Mouse (Mus musculus) lung, postnatal 0 days (tissue): ENCODE results near the gene Mosmo. TPM values are rescaled to one million over a fixed set of nuclear protein-coding genes. Genes with fewer than 3 reads are reported as not detected.

Source experiments
- ATAC-seq: fragments of 200-750 bp; cut with Nextera tagmentation; 2 replicates; pipeline ENCODE4 v1.8.0; 2017; ENCODE audit warnings: moderate library complexity
- DNase-seq: peaks from one replicate; pipeline ENCODE4 v3.0.0-alpha.2; 2016; ENCODE audit warnings: low spot score
- H3K27ac ChIP-seq: fragments of 300-500 bp; sonication (generic); 2 replicates; pipeline ENCODE4 v1.5.1; 2014; ENCODE audit warnings: antibody characterized with exemption, mild to moderate bottlenecking, low read length, mixed read lengths
- H3K27me3 ChIP-seq: fragments of 300-500 bp; sonication (generic); replicated peaks from 2 replicates; pipeline ENCODE4 v1.6.1; 2014; ENCODE audit warnings: low read length, mixed read lengths; ENCODE audit not compliant: insufficient read depth
- H3K36me3 ChIP-seq: fragments of 300-500 bp; sonication (generic); 2 replicates; pipeline ENCODE4 v1.6.1; 2014; ENCODE audit warnings: low read length, mixed read lengths; ENCODE audit not compliant: insufficient read depth
- H3K4me1 ChIP-seq: fragments of 300-500 bp; sonication (generic); 2 replicates; pipeline ENCODE4 v1.6.1; 2014; ENCODE audit warnings: antibody characterized with exemption, low read depth, low read length, mixed read lengths; ENCODE audit not compliant: insufficient read depth
- H3K4me2 ChIP-seq: fragments of 300-500 bp; sonication (generic); replicated peaks from 2 replicates; pipeline ENCODE4 v1.6.1; 2014; ENCODE audit warnings: low read depth, mild to moderate bottlenecking, low read length, moderate library complexity, mixed read lengths
- H3K4me3 ChIP-seq: fragments of 300-500 bp; sonication (generic); 2 replicates; pipeline ENCODE4 v1.5.1; 2014; ENCODE audit warnings: low read depth, low read length
- H3K9ac ChIP-seq: fragments of 300-500 bp; sonication (generic); replicated peaks from 2 replicates; pipeline ENCODE4 v1.6.1; 2014; ENCODE audit warnings: low read depth, mild to moderate bottlenecking
- H3K9me3 ChIP-seq: fragments of 300-500 bp; sonication (generic); 2 replicates; pipeline ENCODE4 v1.6.1; 2016; ENCODE audit warnings: low read length, mixed read lengths
- CTCF ChIP-seq: IDR thresholded peaks from 2 replicates; pipeline ENCODE4 v1.5.1; 2016; ENCODE audit warnings: antibody characterized with exemption, mild to moderate bottlenecking
- EP300 ChIP-seq: IDR thresholded peaks from 2 replicates; pipeline ENCODE4 v1.6.1; 2016; ENCODE audit warnings: antibody characterized with exemption, mild to moderate bottlenecking, control low read depth
- WGBS: fragments of 180-500 bp; shearing (Covaris S2); extraction: QIAGEN DNeasy Blood & Tissue Kit; methylation state at CpG from one replicate; pipeline ENCODE4 v1.1.7; 2014; 5-methylcytosine and 5-hydroxymethylcytosine counted together
- polyA plus RNA-seq: library from polyadenylated mRNA; unstranded; fragments of >200 nt; fragmentation: Nextera tagmentation; extraction: Ambion mirVana; gene quantifications from 2 replicates; pipeline ENCODE4 v1.2.1, GENCODE M21; 2015

Gene Mosmo
- polyA plus RNA-seq, 1 experiment from 2014 or later: 13.1 TPM

- 72% methylated on average over 5 of the region's 5 CpGs for WGBS
- no peak overlapping the region for H3K4me2 ChIP-seq
- H3K9me3 ChIP-seq: no peaks in the 10 kb centered on the region
- H3K4me3 ChIP-seq: no peak overlapping the region
- ATAC-seq (no peak), DNase-seq (no peak)
- no peaks in the 10 kb centered on the region for H3K36me3 ChIP-seq
- H3K27ac ChIP-seq: peak overlapping the region; percentile 26; the same call in 1 of the 2 replicates
- H3K27me3 ChIP-seq: no peaks in the 10 kb centered on the region
- TF ChIP-seq EP300 (no peak), CTCF (no peak)
- no peak overlapping the region for H3K9ac ChIP-seq
- no peaks in the 10 kb centered on the region for H3K4me1 ChIP-seq
Observed at GRCm38 (mm10) chr7:120746821-120747220, 69.4 kb downstream of the Mosmo start.

- ATAC-seq: no peak
- Histone ChIP-seq H3K9me3 (no peaks in the 10 kb centered on the region), H3K27ac (no peak overlapping the region), H3K27me3 (no peaks in the 10 kb centered on the region), H3K36me3 (no peaks in the 10 kb centered on the region), H3K4me2 (no peak overlapping the region), H3K4me3 (no peak overlapping the region), H3K9ac (no peak overlapping the region), H3K4me1 (no peaks in the 10 kb centered on the region)
- DNase-seq: no peak
- no peak for TF ChIP-seq CTCF
- no peak for TF ChIP-seq EP300
Observed at GRCm38 (mm10) chr7:120748478-120748877, 71.1 kb downstream of the Mosmo start.

- Histone ChIP-seq H3K4me3 (no peak overlapping the region), H3K4me1 (no peaks in the 10 kb centered on the region), H3K9me3 (no peaks in the 10 kb centered on the region), H3K27me3 (no peaks in the 10 kb centered on the region), H3K9ac (no peak overlapping the region), H3K27ac (no peak overlapping the region), H3K4me2 (no peak overlapping the region), H3K36me3 (no peaks in the 10 kb centered on the region)
- ATAC-seq (no peak), DNase-seq (no peak)
- no peak for TF ChIP-seq EP300
- no peak for TF ChIP-seq CTCF
Observed at GRCm38 (mm10) chr7:120751330-120751729, 73.9 kb downstream of the Mosmo start.

GRCm38 (mm10) chr7:120751906-120752305 lies 74.5 kb downstream of the Mosmo start:
- H3K36me3 ChIP-seq: no peaks in the 10 kb centered on the region
- no peak overlapping the region for H3K4me3 ChIP-seq
- H3K27me3 ChIP-seq: no peaks in the 10 kb centered on the region
- ATAC-seq: no peak
- H3K9ac ChIP-seq: no peak overlapping the region
- no peaks in the 10 kb centered on the region for H3K4me1 ChIP-seq
- no peak overlapping the region for H3K27ac ChIP-seq
- WGBS: 76% methylated on average over 7 of the region's 7 CpGs
- DNase-seq: no peak
- H3K4me2 ChIP-seq: no peak overlapping the region
- no peak for TF ChIP-seq EP300
- no peak for TF ChIP-seq CTCF
- no peaks in the 10 kb centered on the region for H3K9me3 ChIP-seq

- Histone ChIP-seq H3K4me1 (no peaks in the 10 kb centered on the region), H3K9me3 (no peaks in the 10 kb centered on the region), H3K27me3 (no peaks in the 10 kb centered on the region), H3K4me3 (no peak overlapping the region), H3K9ac (no peak overlapping the region), H3K4me2 (no peak overlapping the region), H3K27ac (no peak overlapping the region), H3K36me3 (no peaks in the 10 kb centered on the region)
- TF ChIP-seq CTCF (peak; percentile 95), EP300 (no peak)
- peak; percentile 85 for ATAC-seq
- peak; percentile 92 for DNase-seq
- 9% methylated on average over 5 of the region's 5 CpGs for WGBS
Observed at GRCm38 (mm10) chr7:120754671-120755070, 77.3 kb downstream of the Mosmo start.

GRCm38 (mm10) chr7:120767369-120767768 lies 90.0 kb downstream of the Mosmo start:
- H3K36me3 ChIP-seq: no peaks in the 10 kb centered on the region
- H3K9me3 ChIP-seq: no peaks in the 10 kb centered on the region
- H3K4me2 ChIP-seq: no peak overlapping the region
- H3K9ac ChIP-seq: no peak overlapping the region
- H3K27me3 ChIP-seq: no peaks in the 10 kb centered on the region
- no peak overlapping the region for H3K4me3 ChIP-seq
- TF ChIP-seq CTCF: no peak
- no peak for TF ChIP-seq EP300
- DNase-seq: no peak
- no peak for ATAC-seq
- H3K27ac ChIP-seq: no peak overlapping the region
- 7% methylated on average over 1 of the region's 1 CpGs for WGBS
- no peaks in the 10 kb centered on the region for H3K4me1 ChIP-seq

GRCm38 (mm10) chr7:120771389-120771788 lies 94.0 kb downstream of the Mosmo start:
- ATAC-seq: no peak
- no peak for TF ChIP-seq CTCF
- TF ChIP-seq EP300: no peak
- no peaks in the 10 kb centered on the region for H3K9me3 ChIP-seq
- H3K36me3 ChIP-seq: no peaks in the 10 kb centered on the region
- no peak for DNase-seq
- no peaks in the 10 kb centered on the region for H3K4me1 ChIP-seq
- WGBS: 32% methylated on average over 1 of the region's 1 CpGs
- H3K9ac ChIP-seq: no peak overlapping the region
- no peak overlapping the region for H3K4me2 ChIP-seq
- no peak overlapping the region for H3K27ac ChIP-seq
- no peak overlapping the region for H3K4me3 ChIP-seq
- no peaks in the 10 kb centered on the region for H3K27me3 ChIP-seq
